In the genomic region with DNA sequence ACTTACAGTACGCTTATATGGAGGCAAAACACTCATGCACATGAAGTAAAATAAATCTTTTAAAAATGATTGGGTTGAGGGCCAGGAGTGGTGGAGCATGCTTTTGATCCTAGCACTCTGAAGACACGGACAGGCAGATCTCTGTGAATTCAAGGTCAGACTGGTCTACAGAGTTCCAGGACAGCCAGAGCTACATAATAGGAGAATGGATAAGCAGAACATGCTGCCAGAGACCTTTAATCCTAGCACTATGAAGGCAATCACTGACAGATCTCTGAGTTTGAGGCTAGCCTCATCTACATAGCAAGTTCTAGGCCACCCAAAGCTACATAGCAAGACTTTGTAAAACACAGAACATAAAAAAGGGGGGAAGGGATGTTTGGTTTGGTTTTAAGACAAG, we compare ENCODE assay signal across 18 mouse cellular contexts. TPM values are rescaled to one million over a fixed set of nuclear protein-coding genes. Genes with fewer than 3 reads are reported as not detected.
A peak's percentile ranks its signal among the peaks of the same experiment; 100 is the strongest.
DNase-seq lines count a peak whose midpoint lies in the region; ATAC-seq and TF ChIP-seq lines count a peak whose summit lies in the region.
"Had no signal": no experiment of that assay in that cellular context is flagged by ENCODE, and none has a peak within 500 bp of the region (broad histone marks: within the 10 kb centered on the region; RNA-seq: fewer than 3 reads in every experiment).

No protein-coding gene starts in this region.

- peak; percentile 62 for DNase-seq in heart, adult 11 months
- no peak for DNase-seq in heart, adult 9 months (ENCODE audit: low spot score in 2 of 2)
- no peak for DNase-seq in lung, embryonic 14.5 days
- no peak for DNase-seq in lung, postnatal 4 days
- DNase-seq in CH12.LX (ENCODE audit: extremely low read depth) = no peak
- DNase-seq in layer of hippocampus, adult 9-11 months = no peak
- DNase-seq: adrenal gland, adult 8-10 months; cerebellum, postnatal 25 days; heart, postnatal 10 days; kidney, adult 8-10 months; kidney, postnatal 25 days; liver; spleen, adult 18-20 months; thymus, postnatal 25 days had no signal

- H3K4me3 ChIP-seq in lung, embryonic 14.5 days (ENCODE audit: low read depth, low read length) = no peak overlapping the region
- no peak overlapping the region for H3K4me3 ChIP-seq in CH12.LX (replicated peaks in 1 of 3; ENCODE audit: low read depth in 2 of 3, low read length in 2 of 3, poor library complexity in 1 of 3)
- no peak overlapping the region for H3K4me3 ChIP-seq in neural tube, embryonic 13.5 days
- H3K4me3 ChIP-seq: erythroblast, embryonic 14.5 days; lung, embryonic 15.5 days; myocyte had no signal

- no peak for TF ChIP-seq EP300 in CH12.LX (IDR thresholded peaks at IDR 0.05; ENCODE audit: low read length)

- no peak overlapping the region for H3K4me2 ChIP-seq in lung, embryonic 14.5 days
- H3K4me2 ChIP-seq in CH12.LX (ENCODE audit: insufficient read depth, low read depth, poor library complexity, severe bottlenecking) = peak overlapping the region; percentile 8; the same call in 1 of the 2 replicates
- H3K4me2 ChIP-seq in neural tube, embryonic 13.5 days = peak overlapping the region; percentile 15
- H3K4me2 ChIP-seq: lung, embryonic 15.5 days had no signal

- dilution Hi-C loops in CH12.LX (cut with MboI; ENCODE audit: extremely low pct_ligation_motif_present, extremely low pct_unique_long_range_greater_than_20kb, low sequenced_read_pairs) = no loop called here

- in situ Hi-C loops in CH12.LX (cut with MboI; ENCODE audit: low pct_ligation_motif_present, low pct_unique_long_range_greater_than_20kb, low sequenced_read_pairs) = no loop called here

- peaks cover 16% of the 10 kb centered on the region for H3K4me1 ChIP-seq in lung, embryonic 14.5 days (ENCODE audit: insufficient read depth)
- H3K4me1 ChIP-seq in CH12.LX (ENCODE audit: control insufficient read depth in 1 of 2, insufficient read depth in 2 of 2) = peaks cover 5 to 33% of the 10 kb centered on the region in 2 experiments
- H3K4me1 ChIP-seq in neural tube, embryonic 13.5 days (replicated peaks) = peaks cover 35% of the 10 kb centered on the region

- H3K27ac ChIP-seq in lung, embryonic 14.5 days (ENCODE audit: low read depth) = no peak overlapping the region
- no peak overlapping the region for H3K27ac ChIP-seq in CH12.LX (ENCODE audit: insufficient read depth, low read depth)
- H3K27ac ChIP-seq in neural tube, embryonic 13.5 days (replicated peaks) = no peak overlapping the region
- H3K27ac ChIP-seq: lung, embryonic 15.5 days had no signal

- 0 out of 2 replicates have a peak overlapping the region, but pooled peaks have one; percentile 2 for H3K9ac ChIP-seq in lung, embryonic 14.5 days
- no peak overlapping the region; the same call in 1 of the 2 replicates for H3K9ac ChIP-seq in CH12.LX (ENCODE audit: insufficient read depth, low read depth)
- H3K9ac ChIP-seq in neural tube, embryonic 13.5 days = peak overlapping the region; percentile 31; the same call in 1 of the 2 replicates
- H3K9ac ChIP-seq: lung, embryonic 15.5 days had no signal

- no peak for TF ChIP-seq RAD21 in CH12.LX (IDR thresholded peaks at IDR 0.05; ENCODE audit: low read depth, low read length)

- H3K9me3 ChIP-seq in lung, embryonic 14.5 days (ENCODE audit: low read depth, low read length) = no peaks in the 10 kb centered on the region
- H3K9me3 ChIP-seq in CH12.LX (replicated peaks; ENCODE audit: low read length) = peaks cover 8% of the 10 kb centered on the region
- no peaks in the 10 kb centered on the region for H3K9me3 ChIP-seq in neural tube, embryonic 13.5 days
- H3K9me3 ChIP-seq: lung, embryonic 15.5 days had no signal

- H3K36me3 ChIP-seq in lung, embryonic 14.5 days (ENCODE audit: insufficient read depth) = peaks cover 26% of the 10 kb centered on the region
- peaks cover 27 to 55% of the 10 kb centered on the region in 2 experiments for H3K36me3 ChIP-seq in CH12.LX (replicated peaks in 1 of 2; ENCODE audit: control insufficient read depth in 1 of 2, insufficient read depth in 1 of 2, low read length in 1 of 2)
- peaks cover 27% of the 10 kb centered on the region for H3K36me3 ChIP-seq in neural tube, embryonic 13.5 days

- H3K79me2 ChIP-seq in CH12.LX (replicated peaks; ENCODE audit: control insufficient read depth, extremely low read depth, insufficient read depth, poor library complexity, severe bottlenecking) = peaks cover 50% of the 10 kb centered on the region

- TF ChIP-seq POLR2A in CH12.LX (IDR thresholded peaks at IDR 0.05; ENCODE audit: low read depth, low read length) = no peak

- ATAC-seq in lung, embryonic 14.5 days (ENCODE audit: insufficient read depth) = no peak
- no peak for ATAC-seq in neural tube, embryonic 13.5 days (ENCODE audit: low read depth)

- 88% methylated on average over 2 of the region's 2 CpGs for WGBS in lung, embryonic 14.5 days
- 89% methylated on average over 2 of the region's 2 CpGs for WGBS in neural tube, embryonic 13.5 days

- no peaks in the 10 kb centered on the region for H3K27me3 ChIP-seq in lung, embryonic 14.5 days (ENCODE audit: insufficient read depth, low read length)
- no peaks in the 10 kb centered on the region for H3K27me3 ChIP-seq in CH12.LX (replicated peaks)
- H3K27me3 ChIP-seq in neural tube, embryonic 13.5 days = no peaks in the 10 kb centered on the region
- H3K27me3 ChIP-seq: lung, embryonic 15.5 days had no signal

- no peak for TF ChIP-seq CTCF in lung, embryonic 14.5 days (IDR thresholded peaks at IDR 0.05; ENCODE audit: low read depth)
- no peak for TF ChIP-seq CTCF in CH12.LX (conservative IDR thresholded peaks at IDR 0.05 in 1 of 2, IDR thresholded peaks at IDR 0.05 in 1 of 2; ENCODE audit: low read depth in 2 of 2, low read length in 2 of 2)

TF ChIP-seq in CH12.LX, 34 proteins besides CTCF, POLR2A, EP300 and RAD21:
- TF ChIP-seq HCFC1 (IDR thresholded peaks at IDR 0.05; ENCODE audit: low read depth, low read length) (no peak), MYC (IDR thresholded peaks at IDR 0.05; ENCODE audit: low read depth, low read length) (no peak), JUN (IDR thresholded peaks at IDR 0.05; ENCODE audit: insufficient read depth, low read depth, low read length) (no peak), ZKSCAN1 (IDR thresholded peaks at IDR 0.05; ENCODE audit: borderline replicate concordance, low read depth, low read length) (no peak), NELFE (IDR thresholded peaks at IDR 0.05; ENCODE audit: low read depth, low read length) (no peak), CHD2 (IDR thresholded peaks at IDR 0.05; ENCODE audit: low read length) (no peak), ZMIZ1 (IDR thresholded peaks at IDR 0.05; ENCODE audit: low read depth, low read length) (no peak), JUND (conservative IDR thresholded peaks at IDR 0.05; ENCODE audit: low read depth, low read length) (no peak), PAX5 (IDR thresholded peaks at IDR 0.05; ENCODE audit: low read length) (no peak)

RNA-seq across cellular contexts. Expression of a gene that starts 2.6 kb away (rescaled TPM):
- polyA plus RNA-seq in lung, embryonic 14.5 days (2014; fragmentation: Nextera tagmentation; extraction: Ambion mirVana) = 0.22 and 0.30 TPM in 2 replicates
- total RNA-seq in CH12.LX (2012; rRNA removed) (1.4 and 2.1 TPM in 2 replicates), CH12.LX (2014; rRNA removed) (0.49 and 1.6 TPM in 2 replicates)
- polyA plus RNA-seq in CH12.LX (2012; ENCODE audit: insufficient read length, low read depth) = 2.0 and 2.8 TPM in 2 replicates
- polyA plus RNA-seq in neural tube, embryonic 13.5 days (2015; fragmentation: Nextera tagmentation; extraction: Ambion mirVana) = 0.50 and 0.55 TPM in 2 replicates
- polyA plus RNA-seq: erythroblast, embryonic 14.5 days had no signal

RNA-seq across cellular contexts. Expression of a gene that starts 18.9 kb away (rescaled TPM):
- 46.6 and 57.4 TPM in 2 replicates for polyA plus RNA-seq in lung, embryonic 14.5 days (2014; fragmentation: Nextera tagmentation; extraction: Ambion mirVana)
- total RNA-seq in CH12.LX (2012; rRNA removed) (53.3 and 58.4 TPM in 2 replicates), CH12.LX (2014; rRNA removed) (36.6 and 36.8 TPM in 2 replicates)
- 46.9 and 51.0 TPM in 2 replicates for polyA plus RNA-seq in CH12.LX (2012; ENCODE audit: insufficient read length, low read depth)
- 43.7 and 45.4 TPM in 2 replicates for polyA plus RNA-seq in neural tube, embryonic 13.5 days (2015; fragmentation: Nextera tagmentation; extraction: Ambion mirVana)

RNA-seq across cellular contexts. Expression of a gene that starts 18.9 kb away (rescaled TPM):
- polyA plus RNA-seq in lung, embryonic 14.5 days (2014; fragmentation: Nextera tagmentation; extraction: Ambion mirVana) = 30.5 and 31.7 TPM in 2 replicates
- total RNA-seq in CH12.LX (2012; rRNA removed) = 14.3 and 15.4 TPM in 2 replicates
- total RNA-seq in CH12.LX (2014; rRNA removed) = 14.8 and 16.0 TPM in 2 replicates
- 14.4 and 15.6 TPM in 2 replicates for polyA plus RNA-seq in CH12.LX (2012; ENCODE audit: insufficient read length, low read depth)
- polyA plus RNA-seq in neural tube, embryonic 13.5 days (2015; fragmentation: Nextera tagmentation; extraction: Ambion mirVana) = 39.6 and 45.7 TPM in 2 replicates

RNA-seq across cellular contexts. Expression of a gene that starts 22.3 kb away (rescaled TPM):
- 5.6 and 5.8 TPM in 2 replicates for polyA plus RNA-seq in lung, embryonic 14.5 days (2014; fragmentation: Nextera tagmentation; extraction: Ambion mirVana)
- total RNA-seq in CH12.LX (2012; rRNA removed) = 1.9 and 2.2 TPM in 2 replicates
- 4.8 and 6.0 TPM in 2 replicates for total RNA-seq in CH12.LX (2014; rRNA removed)
- 4.7 and 5.5 TPM in 2 replicates for polyA plus RNA-seq in CH12.LX (2012; ENCODE audit: insufficient read length, low read depth)
- 10.1 and 10.5 TPM in 2 replicates for polyA plus RNA-seq in neural tube, embryonic 13.5 days (2015; fragmentation: Nextera tagmentation; extraction: Ambion mirVana)

RNA-seq across cellular contexts. Expression of a gene that starts 36.4 kb away (rescaled TPM):
- polyA plus RNA-seq in lung, embryonic 14.5 days (2014; fragmentation: Nextera tagmentation; extraction: Ambion mirVana) = 6.7 and 8.8 TPM in 2 replicates
- total RNA-seq in CH12.LX (2012; rRNA removed) (48.1 and 49.2 TPM in 2 replicates), CH12.LX (2014; rRNA removed) (22.2 and 25.4 TPM in 2 replicates)
- 54.3 and 81.8 TPM in 2 replicates for polyA plus RNA-seq in CH12.LX (2012; ENCODE audit: insufficient read length, low read depth)
- 24.8 and 27.6 TPM in 2 replicates for polyA plus RNA-seq in neural tube, embryonic 13.5 days (2015; fragmentation: Nextera tagmentation; extraction: Ambion mirVana)
